Mouse (Mus musculus): ENCODE measurements around the gene Arrdc2. TPM values are rescaled to one million over a fixed set of nuclear protein-coding genes. Genes with fewer than 3 reads are reported as not detected.

The Arrdc2 gene
- polyA plus RNA-seq, 1 experiment: 27.4 TPM

GRCm38 (mm10) chr8:70789046-70789445 lies 50.5 kb downstream of the Arrdc2 start:
- no peak for DNase-seq (ENCODE audit: low spot score)

- no peak for DNase-seq (ENCODE audit: low spot score)
These were observed 51.4 kb downstream of the Arrdc2 start for GRCm38 (mm10) chr8:70787941-70788667.

- DNase-seq (ENCODE audit: low spot score): no peak
These were observed 52.5 kb downstream of the Arrdc2 start for GRCm38 (mm10) chr8:70787051-70787445.

- no peak for DNase-seq (ENCODE audit: low spot score)
These were observed 53.0 kb downstream of the Arrdc2 start for GRCm38 (mm10) chr8:70786291-70787050.

Other genes with a start within 250 kb of the Arrdc2 start
- 37.9 and 49.6 TPM in 2 replicates for gene Isyna1, start 245.3 kb downstream of the Arrdc2 start, polyA plus RNA-seq (2012; rRNA removed)
- 73.5 and 74.6 TPM in 2 replicates for gene Ssbp4, start 230.8 kb downstream of the Arrdc2 start, polyA plus RNA-seq (2012; rRNA removed)
- 5.2 and 6.2 TPM in 2 replicates for gene Lrrc25, start 223.6 kb downstream of the Arrdc2 start, polyA plus RNA-seq (2012; rRNA removed)
- 0.84 and 1.1 TPM in 2 replicates for gene Gdf15, start 207.3 kb downstream of the Arrdc2 start, polyA plus RNA-seq (2012; rRNA removed)
- 19.2 and 20.6 TPM in 2 replicates for gene Pgpep1, start 179.3 kb downstream of the Arrdc2 start, polyA plus RNA-seq (2012; rRNA removed)
- 97.8 and 99.4 TPM in 2 replicates for gene Lsm4, start 166.5 kb downstream of the Arrdc2 start, polyA plus RNA-seq (2012; rRNA removed)
- 132 and 153 TPM in 2 replicates for gene Jund, start 140.8 kb downstream of the Arrdc2 start, polyA plus RNA-seq (2012; rRNA removed)
- gene Iqcn, start 136.3 kb downstream of the Arrdc2 start, polyA plus RNA-seq (2012; rRNA removed): not detected in 2 replicates
- 0.46 and 0.56 TPM in 2 replicates for gene Gm3336, start 121.2 kb downstream of the Arrdc2 start, polyA plus RNA-seq (2012; rRNA removed)
- 0.54 and 0.59 TPM in 2 replicates for gene Pde4c, start 116.0 kb downstream of the Arrdc2 start, polyA plus RNA-seq (2012; rRNA removed)
- gene Rab3a, start 85.0 kb downstream of the Arrdc2 start, polyA plus RNA-seq (2012; rRNA removed): 34.1 and 35.3 TPM in 2 replicates
- 38.2 and 41.9 TPM in 2 replicates for gene Mpv17l2, start 78.8 kb downstream of the Arrdc2 start, polyA plus RNA-seq (2012; rRNA removed)
- 57.3 and 66.0 TPM in 2 replicates for gene Pik3r2, start 63.0 kb downstream of the Arrdc2 start, polyA plus RNA-seq (2012; rRNA removed)
- 19.5 and 19.7 TPM in 2 replicates for gene Mast3, start 34.7 kb downstream of the Arrdc2 start, polyA plus RNA-seq (2012; rRNA removed)
- 0.58 and 0.94 TPM in 2 replicates for gene Il12rb1, start 31.3 kb downstream of the Arrdc2 start, polyA plus RNA-seq (2012; rRNA removed)
- gene Kcnn1, start 23.5 kb upstream of the Arrdc2 start, polyA plus RNA-seq (2012; rRNA removed): 5.5 and 5.6 TPM in 2 replicates
- gene Ccdc124, start 34.2 kb upstream of the Arrdc2 start, polyA plus RNA-seq (2012; rRNA removed): 70.9 and 74.6 TPM in 2 replicates
- gene Slc5a5, start 53.0 kb upstream of the Arrdc2 start, polyA plus RNA-seq (2012; rRNA removed): 1.7 and 2.3 TPM in 2 replicates
- 3,950 and 3,976 TPM in 2 replicates for gene Rpl18a, start 57.7 kb upstream of the Arrdc2 start, polyA plus RNA-seq (2012; rRNA removed)
- 30.8 and 34.4 TPM in 2 replicates for gene Map1s, start 66.2 kb upstream of the Arrdc2 start, polyA plus RNA-seq (2012; rRNA removed)

All from urinary bladder, adult 2 months (tissue).